Mouse (Mus musculus) lung, embryonic 14.5 days (tissue): ENCODE measurements around the gene Gm20721. TPM values are rescaled to one million over a fixed set of nuclear protein-coding genes. Genes with fewer than 3 reads are reported as not detected.
"Not testable (repeated sequence)": the region's sequence is repeated elsewhere in the genome, so short reads cannot be mapped to it uniquely, and the experiment has no call there.

ENCODE experiments used
- ATAC-seq: fragments of 200-750 bp; cut with Nextera tagmentation; 2 replicates; pipeline ENCODE4 v1.8.0; 2017; ENCODE audit warnings: mild to moderate bottlenecking, moderate TSS enrichment, moderate library complexity; ENCODE audit not compliant: insufficient read depth
- DNase-seq: peaks from one replicate; pipeline ENCODE4 v3.0.0-alpha.2; 2015
- H3K27ac ChIP-seq: fragments of 300-500 bp; sonication (generic); 2 replicates; pipeline ENCODE4 v1.5.1; 2014; ENCODE audit warnings: low read depth, mild to moderate bottlenecking, moderate library complexity
- H3K27me3 ChIP-seq: fragments of 300-500 bp; sonication (generic); 2 replicates; pipeline ENCODE4 v1.6.1; 2014; ENCODE audit warnings: low read length, control low read depth; ENCODE audit not compliant: insufficient read depth
- H3K36me3 ChIP-seq: fragments of 300-500 bp; sonication (generic); 2 replicates; pipeline ENCODE4 v1.6.1; 2014; ENCODE audit warnings: control low read depth; ENCODE audit not compliant: insufficient read depth
- H3K4me1 ChIP-seq: fragments of 300-500 bp; sonication (generic); 2 replicates; pipeline ENCODE4 v1.6.1; 2014; ENCODE audit warnings: antibody characterized with exemption, control low read depth; ENCODE audit not compliant: insufficient read depth
- H3K4me2 ChIP-seq: fragments of 300-500 bp; sonication (generic); 2 replicates; pipeline ENCODE4 v1.6.1; 2014; ENCODE audit warnings: mild to moderate bottlenecking
- H3K4me3 ChIP-seq: fragments of 300-500 bp; sonication (generic); 2 replicates; pipeline ENCODE4 v1.5.1; 2014; ENCODE audit warnings: low read depth, low read length
- H3K9ac ChIP-seq: fragments of 300-500 bp; sonication (generic); 2 replicates; pipeline ENCODE4 v1.6.1; 2014
- H3K9me3 ChIP-seq: fragments of 300-500 bp; sonication (generic); 2 replicates; pipeline ENCODE4 v1.6.1; 2016; ENCODE audit warnings: low read depth, low read length, control low read depth
- CTCF ChIP-seq: IDR thresholded peaks from 2 replicates; pipeline ENCODE4 v1.5.1; 2016; ENCODE audit warnings: antibody characterized with exemption, low read depth
- WGBS: fragments of 180-500 bp; shearing (Covaris S2); extraction: QIAGEN DNeasy Blood & Tissue Kit; methylation state at CpG from one replicate; pipeline ENCODE4 v1.1.7; 2014; 5-methylcytosine and 5-hydroxymethylcytosine counted together
- polyA plus RNA-seq: library from polyadenylated mRNA; unstranded; fragments of >200 nt; fragmentation: Nextera tagmentation; extraction: Ambion mirVana; gene quantifications from 2 replicates; pipeline ENCODE4 v1.2.1, GENCODE M21; 2014

Gene Gm20721
- polyA plus RNA-seq, 1 experiment from 2014 or later, result 11.3 TPM

DNA sequence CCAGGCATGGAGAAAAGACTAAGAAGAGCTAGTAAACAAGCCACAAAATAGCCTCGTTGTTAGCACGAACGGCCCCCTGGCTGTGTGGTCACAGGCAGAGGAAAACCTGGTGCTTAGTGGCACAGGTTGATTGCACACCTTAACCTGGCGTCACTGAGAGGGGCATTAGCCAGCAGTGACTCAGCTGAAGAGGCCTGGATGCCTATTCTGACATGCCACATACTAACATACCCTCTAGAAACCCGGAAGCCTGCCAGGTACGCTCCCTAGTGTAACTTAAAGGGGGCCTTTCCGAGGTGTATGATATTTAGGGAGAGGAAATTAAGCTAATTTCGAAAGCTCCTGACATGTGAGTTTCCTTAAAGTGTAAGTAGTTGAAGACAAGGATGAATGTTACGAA is 29.9 kb downstream of the Gm20721 start:
- ATAC-seq (no peak), DNase-seq (no peak)
- no peak overlapping the region for H3K4me2 ChIP-seq
- no peak overlapping the region for H3K27ac ChIP-seq
- H3K4me3 ChIP-seq, result no peak overlapping the region
- H3K4me1 ChIP-seq, result no peaks in the 10 kb centered on the region
- no peaks in the 10 kb centered on the region for H3K9me3 ChIP-seq
- TF ChIP-seq CTCF, result no peak
- WGBS, result 81% methylated on average over 9 of the region's 9 CpGs
- no peaks in the 10 kb centered on the region for H3K36me3 ChIP-seq
- H3K9ac ChIP-seq, result no peak overlapping the region
- no peaks in the 10 kb centered on the region for H3K27me3 ChIP-seq

- H3K9ac ChIP-seq, result not testable (repeated sequence)
These were observed 31.1 kb downstream of the Gm20721 start for GRCm38 (mm10) chr2:174315445-174315844.

DNA sequence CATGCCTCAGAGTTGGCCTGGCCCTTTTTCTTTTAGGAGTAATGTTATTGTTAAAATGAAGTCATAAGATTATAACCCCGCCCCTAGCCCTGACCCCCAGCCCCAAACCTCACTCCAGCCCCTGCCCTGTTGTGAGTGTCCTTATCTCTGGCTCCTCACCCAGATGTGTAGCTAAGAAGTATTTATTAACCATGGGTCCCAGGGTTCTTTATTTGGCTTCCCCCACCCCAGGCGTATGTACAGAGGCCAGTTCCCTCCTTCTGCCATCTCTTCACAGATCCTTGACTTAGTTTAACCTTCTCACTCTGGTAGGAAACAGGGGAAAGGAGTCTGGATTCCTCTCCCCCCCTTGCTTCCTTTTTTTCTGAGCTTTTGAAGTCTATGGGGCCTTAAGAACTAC is 33.9 kb downstream of the Gm20721 start:
- Histone ChIP-seq H3K4me1 (no peaks in the 10 kb centered on the region), H3K4me2 (no peak overlapping the region), H3K9me3 (no peaks in the 10 kb centered on the region), H3K9ac (no peak overlapping the region), H3K36me3 (no peaks in the 10 kb centered on the region), H3K27ac (0 out of 2 replicates have a peak overlapping the region, but pooled peaks have one; percentile 16), H3K4me3 (no peak overlapping the region), H3K27me3 (no peaks in the 10 kb centered on the region)
- DNase-seq, result no peak
- peak; percentile 48; the same call in 1 of the 2 replicates for ATAC-seq
- no peak for TF ChIP-seq CTCF
- 46% methylated on average over 2 of the region's 2 CpGs for WGBS

More at GRCm38 (mm10) chr2:174315445-174315844, 31.1 kb downstream of the Gm20721 start:
- H3K4me1 ChIP-seq, H3K27me3 ChIP-seq, H3K4me3 ChIP-seq, H3K27ac ChIP-seq, ATAC-seq, H3K4me2 ChIP-seq, H3K9me3 ChIP-seq, DNase-seq, H3K36me3 ChIP-seq: not testable (repeated sequence)

DNA sequence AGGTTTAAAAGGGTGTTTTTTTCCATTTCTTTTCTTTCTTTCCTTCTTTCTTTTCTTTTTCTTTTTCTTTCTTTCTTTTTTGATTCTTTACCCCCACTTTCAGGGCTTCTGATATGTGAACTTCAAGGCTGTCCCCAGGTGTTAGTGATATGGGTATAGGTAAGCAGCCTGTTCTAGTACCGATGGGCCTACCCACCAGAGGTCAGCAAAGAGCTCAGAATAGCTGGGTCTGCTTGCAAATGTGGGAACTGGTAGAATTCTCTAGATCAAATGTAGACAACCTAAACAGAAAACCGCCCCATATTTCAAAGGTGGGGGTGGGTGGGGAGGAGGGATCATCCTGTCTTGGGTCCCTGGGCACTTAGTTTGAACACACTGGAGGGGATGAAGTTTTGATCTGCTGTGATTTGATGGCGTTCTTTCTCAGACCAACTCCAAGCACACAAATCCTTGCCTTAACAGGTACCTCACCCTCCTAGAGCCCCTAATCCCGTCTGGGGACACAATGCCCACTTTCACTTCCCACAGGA is 34.3 kb downstream of the Gm20721 start:
- H3K27me3 ChIP-seq, result no peaks in the 10 kb centered on the region
- WGBS, result 22% methylated on average over 4 of the region's 4 CpGs
- peak; percentile 74 for ATAC-seq
- 0 out of 2 replicates have a peak overlapping the region, but pooled peaks have one; percentile 16 for H3K27ac ChIP-seq
- no peak overlapping the region for H3K4me3 ChIP-seq
- no peak overlapping the region for H3K9ac ChIP-seq
- TF ChIP-seq CTCF, result peak; percentile 79
- H3K4me1 ChIP-seq, result no peaks in the 10 kb centered on the region
- H3K36me3 ChIP-seq, result no peaks in the 10 kb centered on the region
- H3K4me2 ChIP-seq, result no peak overlapping the region
- H3K9me3 ChIP-seq, result no peaks in the 10 kb centered on the region
- DNase-seq, result peak; percentile 87

- Histone ChIP-seq H3K4me2 (no peak overlapping the region), H3K4me3 (no peak overlapping the region), H3K27ac (no peak overlapping the region), H3K9ac (no peak overlapping the region), H3K4me1 (no peaks in the 10 kb centered on the region), H3K9me3 (no peaks in the 10 kb centered on the region), H3K27me3 (no peaks in the 10 kb centered on the region), H3K36me3 (no peaks in the 10 kb centered on the region)
- 0 out of 2 replicates have a peak, but pooled peaks have one; percentile 19 for ATAC-seq
- no peak for TF ChIP-seq CTCF
- WGBS, result 66% methylated on average over 1 of the region's 1 CpGs
- no peak for DNase-seq
These were observed 34.9 kb downstream of the Gm20721 start for GRCm38 (mm10) chr2:174311613-174312012.

DNA sequence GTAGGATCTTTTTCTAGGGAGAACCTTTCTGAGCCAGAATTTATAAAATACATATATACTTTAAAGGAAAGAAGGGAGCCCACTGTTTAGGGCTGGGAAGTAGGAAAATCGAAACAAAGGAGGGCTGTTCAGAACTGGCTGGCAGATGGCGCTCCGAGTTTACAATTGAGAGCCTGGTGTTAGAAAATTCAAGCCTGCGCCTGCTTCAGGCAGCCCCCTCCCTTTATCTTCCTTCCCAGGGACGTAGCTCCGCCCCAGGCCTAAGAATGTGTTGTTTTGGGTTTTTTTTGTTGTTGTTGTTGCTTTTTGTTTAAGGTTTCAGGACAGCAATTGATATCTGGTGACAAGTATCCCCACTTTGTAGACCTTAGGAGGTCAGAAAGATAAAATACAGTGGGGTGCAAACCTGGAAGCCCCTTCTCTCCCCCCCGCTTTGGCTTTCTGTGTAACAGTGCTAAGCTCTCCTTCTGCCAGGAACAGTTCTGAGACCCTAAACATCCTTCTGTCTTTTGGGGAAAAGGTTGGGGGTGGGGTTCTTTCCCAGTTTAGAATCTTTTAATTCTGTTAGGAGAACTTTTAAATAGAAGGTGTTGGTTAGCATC is 35.5 kb downstream of the Gm20721 start:
- 16% methylated on average over 7 of the region's 7 CpGs for WGBS
- no peaks in the 10 kb centered on the region for H3K36me3 ChIP-seq
- H3K9ac ChIP-seq, result no peak overlapping the region
- no peak overlapping the region for H3K27ac ChIP-seq
- H3K4me3 ChIP-seq, result no peak overlapping the region
- no peaks in the 10 kb centered on the region for H3K4me1 ChIP-seq
- no peak overlapping the region for H3K4me2 ChIP-seq
- peak; percentile 78 for ATAC-seq
- H3K9me3 ChIP-seq, result no peaks in the 10 kb centered on the region
- peak; percentile 71 for TF ChIP-seq CTCF
- DNase-seq, result peak; percentile 89
- H3K27me3 ChIP-seq, result no peaks in the 10 kb centered on the region

GRCm38 (mm10) chr2:174307903-174308302 is 38.6 kb downstream of the Gm20721 start:
- 59% methylated on average over 3 of the region's 3 CpGs for WGBS
- TF ChIP-seq CTCF, result peak; percentile 36
- ATAC-seq (no peak), DNase-seq (no peak)
- H3K36me3 ChIP-seq, result no peaks in the 10 kb centered on the region
- H3K9me3 ChIP-seq, result no peaks in the 10 kb centered on the region
- H3K4me2 ChIP-seq, result no peak overlapping the region
- no peaks in the 10 kb centered on the region for H3K27me3 ChIP-seq
- H3K9ac ChIP-seq, result no peak overlapping the region
- H3K4me3 ChIP-seq, result no peak overlapping the region
- no peak overlapping the region for H3K27ac ChIP-seq
- no peaks in the 10 kb centered on the region for H3K4me1 ChIP-seq
